Mouse (Mus musculus): ENCODE data around the gene Mtif3. TPM values are rescaled to one million over a fixed set of nuclear protein-coding genes. Genes with fewer than 3 reads are reported as not detected.
"Not testable (repeated sequence)": the region's sequence is repeated elsewhere in the genome, so short reads cannot be mapped to it uniquely, and the experiment has no call there.

The Mtif3 gene
- total and polyA plus RNA-seq, 2 experiments from 2014 or later: 11.7 to 21.1 TPM

- DNase-seq (ENCODE audit: low spot score) (no peak), ATAC-seq (no peak)
- 74% methylated on average over 15 of the region's 15 CpGs for WGBS
- no peak for TF ChIP-seq CTCF (IDR thresholded peaks at IDR 0.05; ENCODE audit: low read depth)
- no peak overlapping the region for H3K27ac ChIP-seq
- H3K4me2 ChIP-seq (ENCODE audit: low read depth, low read length): no peak overlapping the region
- no peaks in the 10 kb centered on the region for H3K9me3 ChIP-seq (ENCODE audit: low read length)
- no peak overlapping the region for H3K9ac ChIP-seq (replicated peaks; ENCODE audit: low read length)
- no peaks in the 10 kb centered on the region for H3K36me3 ChIP-seq (ENCODE audit: insufficient read depth, low read length)
- no peaks in the 10 kb centered on the region for H3K27me3 ChIP-seq (ENCODE audit: insufficient read depth, low read length)
- H3K4me3 ChIP-seq (ENCODE audit: low read length): no peak overlapping the region
- H3K4me1 ChIP-seq (ENCODE audit: insufficient read depth, low read length): no peaks in the 10 kb centered on the region
These were observed 20.6 kb downstream of the Mtif3 start for GRCm38 (mm10) chr5:146942965-146943364.

GRCm38 (mm10) chr5:146941939-146942338, 21.7 kb downstream of the Mtif3 start:
- not testable (repeated sequence) for H3K36me3 ChIP-seq (ENCODE audit: insufficient read depth, low read length); H3K9ac ChIP-seq (replicated peaks; ENCODE audit: low read length); H3K4me1 ChIP-seq (ENCODE audit: insufficient read depth, low read length); H3K27me3 ChIP-seq (ENCODE audit: insufficient read depth, low read length); H3K9me3 ChIP-seq (ENCODE audit: low read length); H3K4me3 ChIP-seq (ENCODE audit: low read length); H3K27ac ChIP-seq; ATAC-seq; H3K4me2 ChIP-seq (ENCODE audit: low read depth, low read length)
- WGBS: 46% methylated on average over 2 of the region's 2 CpGs
- DNase-seq (ENCODE audit: low spot score): peak; percentile 15

- ATAC-seq: 0 out of 2 replicates have a peak, but pooled peaks have one; percentile 55
- H3K9ac ChIP-seq (replicated peaks; ENCODE audit: low read length): no peak overlapping the region
- H3K4me1 ChIP-seq (ENCODE audit: insufficient read depth, low read length): no peaks in the 10 kb centered on the region
- no peak overlapping the region for H3K27ac ChIP-seq
- no peaks in the 10 kb centered on the region for H3K9me3 ChIP-seq (ENCODE audit: low read length)
- 22% methylated on average over 7 of the region's 7 CpGs for WGBS
- H3K4me3 ChIP-seq (ENCODE audit: low read length): no peak overlapping the region
- H3K4me2 ChIP-seq (ENCODE audit: low read depth, low read length): peak overlapping the region; percentile 42; the same call in 1 of the 2 replicates
- peak; percentile 85 for DNase-seq (ENCODE audit: low spot score)
- TF ChIP-seq CTCF (IDR thresholded peaks at IDR 0.05; ENCODE audit: low read depth): peak; percentile 92
- H3K36me3 ChIP-seq (ENCODE audit: insufficient read depth, low read length): no peaks in the 10 kb centered on the region
- H3K27me3 ChIP-seq (ENCODE audit: insufficient read depth, low read length): no peaks in the 10 kb centered on the region
These were observed 23.4 kb downstream of the Mtif3 start for GRCm38 (mm10) chr5:146940219-146940618.

GRCm38 (mm10) chr5:146939109-146939796, 24.3 kb downstream of the Mtif3 start:
- Histone ChIP-seq H3K4me2 (ENCODE audit: low read depth, low read length) (peak overlapping the region; percentile 42), H3K27me3 (ENCODE audit: insufficient read depth, low read length) (no peaks in the 10 kb centered on the region), H3K4me3 (ENCODE audit: low read length) (no peak overlapping the region), H3K9me3 (ENCODE audit: low read length) (no peaks in the 10 kb centered on the region), H3K9ac (replicated peaks; ENCODE audit: low read length) (no peak overlapping the region), H3K36me3 (ENCODE audit: insufficient read depth, low read length) (no peaks in the 10 kb centered on the region), H3K4me1 (ENCODE audit: insufficient read depth, low read length) (no peaks in the 10 kb centered on the region), H3K27ac (0 out of 2 replicates have a peak overlapping the region, but pooled peaks have one; percentile 29)
- WGBS: 49% methylated on average over 16 of the region's 16 CpGs
- peak; percentile 86 for ATAC-seq
- peak; percentile 68 for DNase-seq (ENCODE audit: low spot score)
- peak; percentile 75 for TF ChIP-seq CTCF (IDR thresholded peaks at IDR 0.05; ENCODE audit: low read depth)

GRCm38 (mm10) chr5:146937541-146938503, 25.8 kb downstream of the Mtif3 start:
- WGBS: 86% methylated on average over 32 of the region's 32 CpGs
- Histone ChIP-seq H3K9ac (replicated peaks; ENCODE audit: low read length) (no peak overlapping the region), H3K27ac (no peak overlapping the region), H3K9me3 (ENCODE audit: low read length) (no peaks in the 10 kb centered on the region), H3K4me2 (ENCODE audit: low read depth, low read length) (no peak overlapping the region), H3K36me3 (ENCODE audit: insufficient read depth, low read length) (no peaks in the 10 kb centered on the region), H3K27me3 (ENCODE audit: insufficient read depth, low read length) (no peaks in the 10 kb centered on the region), H3K4me1 (ENCODE audit: insufficient read depth, low read length) (no peaks in the 10 kb centered on the region), H3K4me3 (ENCODE audit: low read length) (no peak overlapping the region)
- TF ChIP-seq CTCF (IDR thresholded peaks at IDR 0.05; ENCODE audit: low read depth): no peak
- no peak for DNase-seq (ENCODE audit: low spot score)
- ATAC-seq: no peak

- ATAC-seq (no peak), DNase-seq (ENCODE audit: low spot score) (no peak)
- no peak for TF ChIP-seq CTCF (IDR thresholded peaks at IDR 0.05; ENCODE audit: low read depth)
These were observed 30.1 kb downstream of the Mtif3 start for GRCm38 (mm10) chr5:146933466-146933865.

More at GRCm38 (mm10) chr5:146933466-146933865, 30.1 kb downstream of the Mtif3 start:
- H3K9me3 ChIP-seq (ENCODE audit: low read length): no peaks in the 10 kb centered on the region
- 80% methylated on average over 11 of the region's 12 CpGs for WGBS
- H3K36me3 ChIP-seq (ENCODE audit: insufficient read depth, low read length): no peaks in the 10 kb centered on the region
- no peak overlapping the region for H3K9ac ChIP-seq (replicated peaks; ENCODE audit: low read length)
- H3K4me1 ChIP-seq (ENCODE audit: insufficient read depth, low read length): no peaks in the 10 kb centered on the region
- no peak overlapping the region for H3K27ac ChIP-seq
- no peak overlapping the region for H3K4me2 ChIP-seq (ENCODE audit: low read depth, low read length)
- no peak overlapping the region for H3K4me3 ChIP-seq (ENCODE audit: low read length)
- no peaks in the 10 kb centered on the region for H3K27me3 ChIP-seq (ENCODE audit: insufficient read depth, low read length)
